Mouse (Mus musculus) hindbrain, embryonic 14.5 days (tissue): ENCODE measurements around the gene Atpif1. TPM values are rescaled to one million over a fixed set of nuclear protein-coding genes. Genes with fewer than 3 reads are reported as not detected.
"Not testable (repeated sequence)": the region's sequence is repeated elsewhere in the genome, so short reads cannot be mapped to it uniquely, and the experiment has no call there.

Source experiments
- ATAC-seq: fragments of 200-750 bp; cut with Nextera tagmentation; 2 replicates; pipeline ENCODE4 v1.8.0; 2017; ENCODE audit warnings: moderate number of reproducible peaks, mild to moderate bottlenecking, moderate TSS enrichment, moderate library complexity; ENCODE audit not compliant: low FRiP score
- DNase-seq: peaks from one replicate; pipeline ENCODE4 v3.0.0-alpha.2; 2015; ENCODE audit warnings: low spot score
- H3K27ac ChIP-seq: fragments of 300-500 bp; sonication (generic); 2 replicates; pipeline ENCODE4 v1.5.1; 2014; ENCODE audit warnings: mild to moderate bottlenecking, moderate library complexity
- H3K27me3 ChIP-seq: fragments of 300-500 bp; sonication (generic); 2 replicates; pipeline ENCODE4 v1.6.1; 2014; ENCODE audit warnings: mild to moderate bottlenecking, low read length, mixed read lengths; ENCODE audit not compliant: control insufficient read depth, insufficient read depth
- H3K36me3 ChIP-seq: fragments of 300-500 bp; sonication (generic); replicated peaks from 2 replicates; pipeline ENCODE4 v1.6.1; 2014; ENCODE audit not compliant: control insufficient read depth, insufficient read depth
- H3K4me1 ChIP-seq: fragments of 300-500 bp; sonication (generic); replicated peaks from 2 replicates; pipeline ENCODE4 v1.6.1; 2014; ENCODE audit warnings: antibody characterized with exemption, low read length, mixed read lengths; ENCODE audit not compliant: control insufficient read depth, insufficient read depth
- H3K4me2 ChIP-seq: fragments of 300-500 bp; sonication (generic); replicated peaks from 2 replicates; pipeline ENCODE4 v1.6.1; 2014; ENCODE audit warnings: mild to moderate bottlenecking, moderate library complexity
- H3K4me3 ChIP-seq: fragments of 300-500 bp; sonication (generic); replicated peaks from 2 replicates; pipeline ENCODE4 v1.5.1; 2014; ENCODE audit warnings: mild to moderate bottlenecking, low read length
- H3K9ac ChIP-seq: fragments of 300-500 bp; sonication (generic); 2 replicates; pipeline ENCODE4 v1.6.1; 2014
- H3K9me3 ChIP-seq: fragments of 300-500 bp; sonication (generic); 2 replicates; pipeline ENCODE4 v1.6.1; 2016; ENCODE audit warnings: low read length; ENCODE audit not compliant: control insufficient read depth
- WGBS: fragments of 180-500 bp; shearing (Covaris S2); extraction: QIAGEN DNeasy Blood & Tissue Kit; methylation state at CpG from one replicate; pipeline ENCODE4 v1.1.7; 2014; 5-methylcytosine and 5-hydroxymethylcytosine counted together
- polyA plus RNA-seq: library from polyadenylated mRNA; unstranded; fragments of >200 nt; fragmentation: Nextera tagmentation; extraction: Ambion mirVana; gene quantifications from 2 replicates; pipeline ENCODE4 v1.2.1, GENCODE M21; 2014

Atpif1 gene
- polyA plus RNA-seq, 1 experiment from 2014 or later, result 1,589 TPM

DNA sequence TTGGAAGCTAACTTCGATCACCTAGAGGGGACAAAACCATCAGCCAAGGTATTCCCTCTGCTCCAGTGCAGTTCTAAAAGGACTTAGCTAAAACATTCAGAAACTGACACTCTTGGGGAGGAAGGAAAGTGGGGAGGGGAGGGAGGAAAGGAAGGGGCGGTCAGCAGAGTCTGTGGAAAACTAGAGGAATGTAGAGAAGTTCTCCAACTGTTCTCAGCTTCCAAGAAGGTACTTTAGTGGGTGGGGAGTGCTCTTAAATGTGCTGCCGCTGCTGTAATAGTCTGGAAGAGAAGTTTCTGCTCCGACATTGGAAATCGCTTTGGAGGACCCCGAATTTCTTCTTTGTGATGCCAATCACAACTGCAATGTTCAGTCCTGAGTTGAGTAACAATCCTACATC is 44.5 kb downstream of the Atpif1 start:
- no peak for DNase-seq
- WGBS, result 83% methylated on average over 6 of the region's 6 CpGs
- H3K4me3 ChIP-seq, result no peak overlapping the region

DNA sequence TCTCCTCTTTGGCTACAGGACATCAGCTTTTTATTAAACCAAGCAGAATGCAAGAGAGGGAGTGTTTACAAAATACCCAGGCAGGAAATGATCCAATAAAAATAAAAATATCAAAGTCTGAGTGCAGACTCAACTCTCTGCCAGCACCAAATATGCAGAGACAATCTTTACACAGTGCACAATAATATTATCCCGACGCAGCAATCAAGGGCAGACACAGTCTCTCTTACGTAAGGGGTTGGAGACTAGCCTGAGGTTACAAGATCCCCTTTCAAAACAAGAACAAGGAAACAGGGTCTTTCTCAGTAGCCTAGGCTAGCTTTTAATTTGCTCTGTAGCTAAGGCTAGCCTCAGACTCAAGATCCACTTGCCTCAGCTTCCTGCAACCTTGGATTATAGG is 44.9 kb downstream of the Atpif1 start:
- no peak overlapping the region for H3K9ac ChIP-seq
- no peak overlapping the region for H3K4me2 ChIP-seq
- H3K4me3 ChIP-seq, result no peak overlapping the region
- H3K27ac ChIP-seq, result no peak overlapping the region
- no peaks in the 10 kb centered on the region for H3K9me3 ChIP-seq
- no peaks in the 10 kb centered on the region for H3K27me3 ChIP-seq
- WGBS, result 90% methylated on average over 3 of the region's 3 CpGs
- no peak for DNase-seq
- H3K4me1 ChIP-seq, result no peaks in the 10 kb centered on the region; the same call in 1 of the 2 replicates
- no peaks in the 10 kb centered on the region for H3K36me3 ChIP-seq
- ATAC-seq, result no peak

More for the DNA sequence above, 44.5 kb downstream of the Atpif1 start:
- H3K27me3 ChIP-seq, result no peaks in the 10 kb centered on the region
- ATAC-seq, result no peak
- no peaks in the 10 kb centered on the region for H3K9me3 ChIP-seq
- H3K4me1 ChIP-seq, result no peaks in the 10 kb centered on the region; the same call in 1 of the 2 replicates
- H3K27ac ChIP-seq, result no peak overlapping the region
- no peak overlapping the region for H3K9ac ChIP-seq
- no peak overlapping the region for H3K4me2 ChIP-seq
- H3K36me3 ChIP-seq, result no peaks in the 10 kb centered on the region

DNA sequence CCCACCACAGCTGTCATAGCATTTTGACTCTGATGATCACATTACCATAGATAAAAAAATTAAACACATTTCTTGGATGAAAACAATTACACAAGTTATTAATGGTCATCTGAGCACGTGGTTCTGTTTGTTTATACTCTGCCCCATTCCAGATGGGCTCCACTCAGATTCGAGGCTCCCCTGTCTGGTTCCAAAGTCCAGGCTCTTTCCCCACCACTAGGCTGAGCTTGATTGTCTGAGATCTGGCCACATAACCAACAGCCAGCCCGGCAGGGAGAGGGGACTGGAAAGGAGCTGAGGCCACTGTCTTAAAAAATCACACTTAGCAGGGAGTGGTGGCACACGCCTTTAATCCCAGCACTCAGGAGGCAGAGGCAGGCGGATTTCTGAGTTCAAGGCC is 48.6 kb downstream of the Atpif1 start:
- Histone ChIP-seq H3K27me3 (no peaks in the 10 kb centered on the region), H3K27ac (no peak overlapping the region), H3K36me3 (no peaks in the 10 kb centered on the region), H3K9me3 (no peaks in the 10 kb centered on the region), H3K9ac (no peak overlapping the region), H3K4me2 (no peak overlapping the region), H3K4me1 (no peaks in the 10 kb centered on the region), H3K4me3 (no peak overlapping the region)
- 78% methylated on average over 5 of the region's 5 CpGs for WGBS
- no peak for DNase-seq
- ATAC-seq, result no peak

DNA sequence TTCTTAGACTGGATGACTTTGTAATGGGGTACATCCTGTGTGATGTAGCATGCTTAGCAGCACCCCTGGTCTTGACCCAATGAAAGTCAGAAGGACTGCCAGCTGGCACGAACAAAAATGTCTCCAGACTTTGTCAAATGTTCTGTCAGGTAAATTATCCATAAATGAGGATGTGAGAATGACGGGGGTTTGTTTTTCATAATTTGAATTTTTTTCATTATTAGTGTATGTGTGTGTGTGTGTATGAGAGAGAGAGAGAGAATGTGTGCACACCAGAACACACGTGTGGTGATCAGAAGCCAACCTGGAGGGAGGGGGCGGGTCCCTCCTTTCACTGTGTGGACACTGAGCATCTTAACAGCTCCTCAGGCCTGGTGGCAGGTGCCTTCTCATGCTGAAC is 49.2 kb downstream of the Atpif1 start:
- Histone ChIP-seq H3K4me3 (no peak overlapping the region), H3K27me3 (no peaks in the 10 kb centered on the region), H3K9ac (no peak overlapping the region), H3K36me3 (no peaks in the 10 kb centered on the region), H3K9me3 (no peaks in the 10 kb centered on the region), H3K27ac (no peak overlapping the region), H3K4me2 (no peak overlapping the region), H3K4me1 (no peaks in the 10 kb centered on the region)
- 85% methylated on average over 4 of the region's 4 CpGs for WGBS
- no peak for ATAC-seq
- no peak for DNase-seq

DNA sequence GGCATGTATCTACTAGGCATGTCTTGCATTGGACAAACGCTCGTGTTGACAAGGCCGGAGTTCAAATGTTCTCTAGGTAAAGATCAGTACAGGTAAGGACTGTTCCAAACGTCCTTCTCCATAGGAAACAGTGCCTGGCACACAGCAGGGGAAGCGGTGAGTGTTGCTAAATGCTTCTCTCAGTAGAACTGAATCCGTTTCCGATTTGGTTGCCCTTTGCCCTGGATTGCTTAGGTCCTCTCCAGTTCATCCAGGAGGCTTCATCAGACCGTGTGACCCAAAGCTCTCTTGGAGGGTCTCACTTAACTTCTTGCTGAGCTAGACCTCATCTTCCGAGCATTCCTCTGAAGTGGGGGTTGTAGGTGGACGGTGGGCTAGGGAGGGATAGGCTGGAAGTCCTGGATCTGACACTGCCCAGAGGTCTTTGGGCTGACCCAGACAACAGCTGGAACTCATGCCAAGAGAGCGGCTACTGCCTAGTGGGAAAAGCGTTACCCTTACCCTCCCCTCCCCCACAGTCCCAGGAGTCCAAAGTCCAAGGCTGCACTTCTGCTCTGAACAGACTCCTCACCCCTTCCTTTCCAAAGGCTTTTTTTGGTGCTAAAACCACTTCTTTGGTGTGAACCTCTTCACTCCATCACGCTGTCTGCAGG is 50.4 kb downstream of the Atpif1 start:
- no peaks in the 10 kb centered on the region for H3K27me3 ChIP-seq
- no peak for ATAC-seq
- WGBS, result 84% methylated on average over 13 of the region's 13 CpGs

DNA sequence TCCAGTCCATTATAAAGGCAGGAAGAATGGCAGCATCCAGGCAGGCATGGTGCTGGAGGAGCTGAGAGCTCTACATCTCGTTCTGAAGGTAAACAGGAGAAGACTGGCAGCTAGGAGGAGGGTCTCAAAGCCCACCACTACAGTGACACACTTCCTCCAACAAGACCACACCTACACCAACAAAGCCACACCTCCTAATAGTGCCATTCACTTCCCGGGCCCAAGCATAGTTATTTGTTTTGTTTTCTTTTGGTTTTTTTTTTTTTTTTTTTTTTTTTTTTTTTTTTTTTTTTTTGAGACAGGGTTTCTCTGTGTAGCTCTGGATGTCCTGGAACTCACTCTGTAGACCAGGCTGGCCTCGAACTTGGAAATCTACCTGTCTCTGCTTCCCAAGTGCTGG is 51.4 kb downstream of the Atpif1 start:
- not testable (repeated sequence) for H3K4me1 ChIP-seq, H3K27me3 ChIP-seq, ATAC-seq, H3K27ac ChIP-seq, DNase-seq, H3K9ac ChIP-seq, H3K4me3 ChIP-seq, H3K9me3 ChIP-seq, H3K4me2 ChIP-seq, H3K36me3 ChIP-seq
- 52% methylated on average over 3 of the region's 3 CpGs for WGBS

More for the DNA sequence above, 50.4 kb downstream of the Atpif1 start:
- DNase-seq, result no peak
- no peak overlapping the region for H3K9ac ChIP-seq
- H3K27ac ChIP-seq, result no peak overlapping the region
- H3K36me3 ChIP-seq, result no peaks in the 10 kb centered on the region
- no peaks in the 10 kb centered on the region for H3K4me1 ChIP-seq
- no peak overlapping the region for H3K4me2 ChIP-seq
- no peaks in the 10 kb centered on the region for H3K9me3 ChIP-seq
- no peak overlapping the region for H3K4me3 ChIP-seq

Other genes with a start within 250 kb of the Atpif1 start
- 0.95 and 1.5 TPM in 2 replicates for gene Rab42, start 230.3 kb downstream of the Atpif1 start, polyA plus RNA-seq
- 66.8 and 73.1 TPM in 2 replicates for gene Trnau1ap, start 204.1 kb downstream of the Atpif1 start, polyA plus RNA-seq
- 20.0 and 22.4 TPM in 2 replicates for gene Rcc1, start 180.1 kb downstream of the Atpif1 start, polyA plus RNA-seq
- gene Phactr4, start 111.2 kb downstream of the Atpif1 start, polyA plus RNA-seq, result 8.1 and 9.2 TPM in 2 replicates
- 8.5 and 10.7 TPM in 2 replicates for gene Med18, start 69.7 kb downstream of the Atpif1 start, polyA plus RNA-seq
- 6.7 and 7.1 TPM in 2 replicates for gene Sesn2, start 23.2 kb downstream of the Atpif1 start, polyA plus RNA-seq
- gene Dnajc8, start 1.9 kb upstream of the Atpif1 start, polyA plus RNA-seq, result 126 and 136 TPM in 2 replicates
- gene Ptafr, start 30.4 kb upstream of the Atpif1 start, polyA plus RNA-seq, result 0.43 and 0.67 TPM in 2 replicates
- gene Eya3, start 105.3 kb upstream of the Atpif1 start, polyA plus RNA-seq, result 10.5 and 11.4 TPM in 2 replicates
- gene Xkr8, start 198.9 kb upstream of the Atpif1 start, polyA plus RNA-seq, result 7.4 and 8.8 TPM in 2 replicates
- 0.68 and 0.99 TPM in 2 replicates for gene Smpdl3b, start 223.6 kb upstream of the Atpif1 start, polyA plus RNA-seq
- 37.0 and 46.7 TPM in 2 replicates for gene Rpa2, start 234.7 kb upstream of the Atpif1 start, polyA plus RNA-seq